Mouse (Mus musculus) heart, postnatal 36 days (tissue): ENCODE results near the gene Ifit1bl1. TPM values are rescaled to one million over a fixed set of nuclear protein-coding genes. Genes with fewer than 3 reads are reported as not detected.
"Not testable (repeated sequence)": the region's sequence is repeated elsewhere in the genome, so short reads cannot be mapped to it uniquely, and the experiment has no call there.

Experiments used
- DNase-seq, 2 experiments: peaks; one replicate each; pipeline ENCODE4 v3.0.0; 2021 to 2022
- intact Hi-C: fragments of 180-260 bp; cut with DNase I; formaldehyde crosslinking; loops from one replicate; pipeline ENCODE4 v1.15.1; 2025
- total RNA-seq, 2 experiments: library from RNA; stranded (reverse); gene quantifications; 2 replicates each; pipeline ENCODE4 v1.2.3; 2021

The Ifit1bl1 gene
- total RNA-seq, result 1 to 10 TPM; 1.1 to 1.9 TPM

DNA sequence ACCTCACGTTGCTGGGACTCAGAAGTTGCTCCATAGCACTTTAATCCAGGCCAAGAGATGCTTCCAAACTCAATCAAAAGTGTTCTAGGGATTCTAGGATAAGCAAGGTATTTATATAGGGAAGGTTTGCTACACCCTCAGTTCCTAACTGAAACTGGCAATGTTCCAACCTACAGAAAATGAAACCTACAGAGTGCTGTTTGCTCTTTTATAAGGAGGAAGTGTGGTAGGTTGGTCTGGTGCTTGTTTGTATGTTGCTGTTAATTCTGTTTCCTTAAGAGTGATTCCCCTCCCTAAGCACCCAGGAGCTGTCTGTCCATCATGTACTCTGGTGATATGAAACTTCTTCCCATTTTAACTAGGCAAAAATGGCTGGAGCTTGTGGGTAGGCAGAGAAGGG is at the start of gene Ifit1bl1:
Ifit1bl1 (minus strand) TSS at position 69 of the 400 bp plus-strand sequence.
- DNase-seq, intact Hi-C loops: not testable (repeated sequence)

DNA sequence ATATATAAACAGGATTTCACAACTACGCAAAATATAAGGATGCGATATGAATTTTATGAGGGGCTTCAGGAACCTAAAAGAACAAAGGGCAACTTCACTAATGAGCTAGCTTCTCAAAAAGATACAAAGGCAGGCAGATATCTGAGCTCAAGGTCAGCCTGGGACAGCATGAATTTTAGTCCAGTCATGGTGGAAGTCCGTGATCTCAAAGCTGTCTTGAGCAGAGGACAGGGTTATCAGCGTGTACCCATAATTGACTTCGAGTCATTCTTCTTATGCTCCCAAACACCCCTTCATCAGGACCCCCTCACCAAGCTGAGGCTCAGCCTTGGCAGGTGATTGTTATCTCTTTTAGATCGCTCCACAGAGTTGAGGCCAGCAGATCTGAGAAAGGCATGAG is 49.2 kb upstream of the Ifit1bl1 start:
- intact Hi-C loops, result no loop called here
- no peak for DNase-seq

DNA sequence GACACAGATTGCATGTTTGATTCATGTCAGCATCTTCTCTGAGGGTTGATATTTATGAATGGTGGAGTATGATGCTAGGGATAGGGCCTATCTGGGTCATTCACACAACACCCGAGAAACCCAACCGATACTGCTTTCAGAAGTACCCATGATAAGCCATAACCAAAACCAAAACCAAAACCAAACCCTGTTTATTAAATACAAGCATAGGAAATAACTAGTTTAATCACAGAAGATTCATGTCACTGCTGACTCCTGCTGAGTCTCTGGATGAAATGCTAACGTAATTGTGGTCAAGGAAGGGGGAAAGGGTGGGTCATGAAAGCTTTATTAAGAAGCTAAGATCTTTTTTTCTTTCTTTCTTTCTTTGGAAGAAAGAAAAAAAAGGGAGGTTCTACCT is 48.5 kb upstream of the Ifit1bl1 start:
- intact Hi-C loops, result no loop called here
- DNase-seq, result no peak

DNA sequence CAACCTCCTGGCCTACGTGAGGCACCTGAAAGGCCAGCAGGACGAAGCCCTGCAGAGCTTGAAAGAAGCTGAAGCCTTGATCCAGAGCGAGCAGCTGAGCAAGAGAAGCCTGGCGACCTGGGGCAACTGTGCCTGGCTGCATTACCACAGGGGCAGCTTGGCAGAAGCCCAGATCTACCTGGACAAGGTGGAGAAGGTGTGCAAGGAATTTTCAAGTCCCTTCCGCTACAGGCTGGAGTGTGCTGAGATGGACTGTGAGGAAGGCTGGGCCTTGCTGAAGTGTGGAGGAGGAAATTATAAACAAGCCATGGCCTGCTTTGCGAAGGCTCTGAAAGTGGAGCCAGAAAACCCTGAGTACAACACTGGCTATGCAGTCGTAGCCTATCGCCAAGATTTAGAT is 45.9 kb upstream of the Ifit1bl1 start:
- intact Hi-C loops, DNase-seq: not testable (repeated sequence)

DNA sequence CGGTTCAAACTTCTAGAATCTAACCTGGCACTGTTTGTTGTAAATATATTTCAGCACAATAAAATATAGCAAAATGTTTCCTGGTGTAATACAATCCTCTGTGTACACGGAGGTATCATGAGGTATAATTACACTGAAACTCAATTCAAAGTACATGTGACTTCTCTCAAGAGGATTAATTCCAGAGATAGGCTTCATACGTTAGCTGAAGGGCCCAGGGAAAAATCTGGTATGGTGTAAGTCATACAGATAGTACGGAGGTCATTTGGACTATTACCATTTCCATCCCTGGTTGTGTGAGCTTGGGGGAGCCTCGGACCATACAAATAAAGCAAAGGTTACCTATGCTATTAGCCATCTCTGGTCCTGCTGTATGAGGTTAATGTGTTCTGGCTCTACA is 40.9 kb upstream of the Ifit1bl1 start:
- intact Hi-C loops, result no loop called here
- DNase-seq, result no peak

DNA sequence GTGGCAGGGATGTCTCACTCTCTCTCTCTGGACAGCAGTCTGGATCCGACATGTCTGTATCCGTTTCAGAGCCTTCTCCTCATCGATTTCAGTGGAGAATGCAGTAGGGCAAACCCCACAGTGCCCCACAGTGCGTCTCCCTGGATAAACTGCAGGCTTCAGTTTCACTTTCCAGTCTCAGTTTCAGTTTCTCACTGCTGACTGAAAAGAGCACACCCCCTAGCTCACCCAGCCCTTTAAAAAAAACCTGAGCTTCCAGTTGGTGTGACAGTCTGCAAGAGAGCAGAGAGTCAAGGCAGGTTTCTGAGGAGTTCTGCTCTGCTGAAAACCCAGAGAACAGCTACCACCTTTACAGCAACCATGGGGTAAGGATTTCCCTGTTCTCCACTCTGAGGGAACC is 38.9 kb upstream of the Ifit1bl1 start, which contains the start of the genes Ifit1bl2 and Ifit1:
Ifit1bl2 (minus strand) TSS at position 121 of the 400 bp plus-strand sequence.
Ifit1 (plus strand) TSS at position 249 of the 400 bp plus-strand sequence.
- intact Hi-C loops, result no loop called here
- DNase-seq, result peak; percentile 18 to 35

DNA sequence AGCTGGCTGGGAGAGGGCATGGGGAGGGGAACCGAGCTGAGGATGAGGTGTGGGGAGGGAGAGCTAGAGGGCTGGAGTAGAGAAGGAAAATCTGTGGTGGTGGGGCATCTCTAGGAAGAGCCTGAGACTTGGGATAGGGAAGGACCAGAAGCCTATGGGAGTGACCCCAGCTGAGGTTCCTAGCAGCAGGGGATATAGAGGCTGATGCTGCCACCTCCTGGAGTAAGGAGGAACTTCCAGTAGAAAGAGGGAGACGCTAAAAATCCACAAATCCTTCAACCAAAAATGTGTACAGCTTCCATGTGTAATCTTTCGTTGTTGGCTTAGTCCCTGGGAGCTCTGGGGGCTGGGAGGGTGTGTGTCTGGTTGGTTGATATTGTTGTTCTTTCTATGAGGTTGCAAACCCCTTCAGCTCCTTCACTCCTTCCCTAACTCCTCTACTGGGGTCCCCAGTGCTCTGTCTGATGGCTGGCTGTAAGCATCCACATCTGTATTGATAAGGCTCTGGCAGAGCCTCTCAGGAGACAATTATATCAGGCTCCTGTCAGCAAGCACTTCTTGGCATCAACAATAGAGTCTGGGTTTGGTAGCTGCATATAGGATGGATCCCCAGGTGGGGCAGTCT is 35.3 kb upstream of the Ifit1bl1 start:
- intact Hi-C loops, result loop anchor here (1.0 to 5.0 kb wide), 4 partner anchors 89 to 392 kb away; no protein-coding TSS in a partner anchor
- DNase-seq, result peak; percentile 71 to 72

DNA sequence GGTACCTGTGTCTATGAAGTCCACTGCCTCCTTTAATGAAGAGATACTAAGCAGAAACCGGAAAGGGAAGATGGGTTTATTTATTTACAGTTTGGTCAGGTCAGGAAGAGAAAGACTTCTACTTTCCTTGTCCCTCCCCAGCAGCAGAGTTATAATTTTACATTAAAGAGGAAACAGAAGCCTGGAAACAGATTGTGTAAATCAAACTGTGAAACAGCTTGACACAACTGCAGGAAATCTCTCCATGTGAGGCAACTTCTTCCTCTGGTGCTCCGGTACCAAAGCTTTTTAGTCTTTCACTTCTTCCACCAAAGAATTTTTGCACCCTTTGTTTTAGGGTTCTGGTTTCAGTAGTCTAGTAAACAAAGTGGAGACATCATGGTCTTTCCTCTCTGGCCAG is 31.7 kb upstream of the Ifit1bl1 start:
- intact Hi-C loops, result no loop called here
- no peak for DNase-seq

DNA sequence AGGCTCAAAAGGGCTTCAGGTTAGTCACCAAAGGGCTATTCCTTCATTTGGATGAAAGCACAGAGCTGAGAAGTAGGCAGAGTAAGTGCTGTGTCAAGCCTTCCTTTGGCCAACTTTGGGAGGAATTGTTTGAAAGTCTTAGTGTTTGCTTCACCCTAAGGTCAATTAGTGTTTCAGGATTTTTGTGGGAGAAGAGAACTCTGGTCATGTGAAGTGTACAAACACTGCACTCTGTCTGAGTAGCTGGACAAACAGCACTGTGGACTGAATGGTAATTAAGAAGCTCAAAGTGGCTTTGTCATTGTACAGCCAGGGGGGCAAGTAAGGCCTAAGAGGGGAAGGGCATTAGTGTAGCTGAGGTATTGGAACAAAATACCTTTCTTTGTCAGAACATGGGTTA is 29.7 kb upstream of the Ifit1bl1 start:
- DNase-seq, result no peak
- intact Hi-C loops, result no loop called here

DNA sequence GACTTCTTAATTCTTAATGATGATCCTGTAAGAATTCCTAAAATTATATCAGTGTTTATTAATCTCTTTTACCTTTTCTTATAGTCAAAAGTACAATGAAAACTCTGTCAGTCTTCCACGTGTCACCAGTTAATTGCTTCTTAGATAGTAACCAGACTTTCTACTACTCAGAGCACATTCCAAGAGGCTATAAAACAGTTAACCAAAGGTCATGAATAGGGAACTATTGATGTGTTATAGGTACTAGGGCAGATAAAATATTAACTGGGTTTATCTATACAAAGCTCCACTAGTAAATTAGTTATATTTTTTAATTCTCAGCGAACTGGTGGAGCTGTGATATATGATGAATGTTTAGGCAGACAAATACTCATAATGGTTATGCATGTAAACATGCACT is 25.7 kb upstream of the Ifit1bl1 start:
- DNase-seq, result no peak
- intact Hi-C loops, result no loop called here

DNA sequence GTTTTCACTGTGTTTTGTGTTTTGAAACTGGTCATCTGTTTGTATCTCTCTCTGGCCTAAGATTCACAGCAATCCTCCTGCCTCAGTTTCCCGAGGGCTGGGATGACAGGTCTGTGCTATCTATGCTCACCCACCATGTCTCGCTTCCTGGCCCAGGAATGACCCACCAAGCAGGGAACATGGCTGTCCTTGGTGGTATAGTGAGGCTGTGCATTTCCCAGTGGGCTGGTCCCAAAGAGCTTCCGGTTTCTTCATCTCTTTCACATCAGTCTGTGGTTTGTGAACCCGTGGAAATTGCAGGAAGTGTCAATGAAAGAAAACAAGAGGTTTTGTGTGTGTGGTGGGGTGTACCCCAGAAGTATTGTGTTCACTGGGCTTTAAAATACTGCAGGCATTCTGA is 22.9 kb upstream of the Ifit1bl1 start:
- intact Hi-C loops, result no loop called here
- no peak for DNase-seq

DNA sequence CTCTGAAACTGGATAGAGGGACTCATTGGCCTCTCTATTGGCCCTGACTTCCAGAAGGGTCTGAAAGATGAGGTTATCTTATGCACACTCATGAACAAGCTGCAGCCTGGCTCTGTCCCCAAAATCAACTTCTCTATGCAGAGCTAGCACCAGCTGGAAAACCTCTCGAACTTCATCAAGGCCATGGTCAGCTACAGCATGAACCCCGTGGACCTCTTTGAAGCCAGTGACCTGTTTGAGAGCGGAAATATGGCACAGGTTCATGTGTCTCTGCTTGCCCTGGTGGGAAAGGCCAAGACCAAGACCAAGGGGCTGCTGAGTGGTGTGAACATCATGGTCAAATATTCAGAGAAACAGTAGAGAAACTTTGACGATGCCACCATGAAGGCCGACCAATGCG is 22.0 kb upstream of the Ifit1bl1 start:
- no peak for DNase-seq
- intact Hi-C loops, result no loop called here

DNA sequence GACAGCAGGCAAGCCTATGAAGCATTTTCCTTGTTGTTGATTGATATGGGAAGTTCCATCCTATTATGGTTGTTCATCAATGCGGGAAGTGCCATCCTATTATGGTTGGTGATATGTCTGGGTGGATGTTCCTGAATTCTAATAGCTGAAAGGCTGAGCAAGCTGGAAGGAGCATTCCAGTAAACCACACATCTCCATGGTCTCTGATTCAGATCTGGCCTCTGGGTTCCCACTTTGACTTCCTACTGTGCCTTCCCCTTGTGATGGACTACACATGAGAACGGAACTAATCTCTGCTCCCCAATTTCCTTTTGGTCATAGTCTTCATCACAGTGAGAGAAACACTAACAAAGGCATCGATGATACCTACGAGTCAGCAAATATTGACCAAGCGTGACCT is 19.1 kb upstream of the Ifit1bl1 start:
- intact Hi-C loops, result no loop called here
- DNase-seq, result no peak

DNA sequence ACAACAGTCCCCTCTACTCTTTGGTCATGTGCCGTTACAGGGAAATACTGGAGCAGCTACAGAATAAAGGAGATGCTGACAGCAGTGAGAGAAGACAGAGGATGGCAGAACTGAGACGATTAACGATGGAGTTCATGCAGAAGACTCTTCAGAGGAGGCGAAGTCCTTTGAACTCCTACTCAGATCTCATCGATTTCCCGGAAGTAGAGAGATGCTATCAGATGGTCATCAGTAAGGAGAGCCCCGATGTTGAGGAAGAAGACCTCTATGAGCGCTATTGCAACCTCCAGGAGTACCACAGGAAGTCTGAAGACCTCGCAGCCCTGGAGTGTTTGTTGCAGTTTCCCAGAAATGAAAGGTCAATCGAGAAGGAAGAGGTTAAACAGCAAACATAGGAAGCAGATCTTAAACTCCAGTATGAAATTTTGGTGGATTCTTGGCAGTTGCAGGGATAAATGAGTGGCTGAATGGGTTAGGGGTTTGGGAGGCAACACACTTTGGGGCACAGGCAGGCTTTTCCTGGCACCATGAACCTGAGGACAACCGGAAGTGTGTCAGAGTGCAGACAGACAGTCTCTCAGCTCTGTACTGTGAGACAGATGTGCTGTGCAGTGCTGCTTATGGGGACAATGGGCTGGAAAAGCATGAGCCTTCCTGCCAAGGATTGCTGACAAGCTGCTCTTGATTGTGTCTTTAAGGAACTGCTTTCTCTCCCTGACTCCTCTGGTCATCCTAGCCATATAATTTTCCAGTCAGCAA is 10.7 kb upstream of the Ifit1bl1 start:
- intact Hi-C loops, DNase-seq: not testable (repeated sequence)

DNA sequence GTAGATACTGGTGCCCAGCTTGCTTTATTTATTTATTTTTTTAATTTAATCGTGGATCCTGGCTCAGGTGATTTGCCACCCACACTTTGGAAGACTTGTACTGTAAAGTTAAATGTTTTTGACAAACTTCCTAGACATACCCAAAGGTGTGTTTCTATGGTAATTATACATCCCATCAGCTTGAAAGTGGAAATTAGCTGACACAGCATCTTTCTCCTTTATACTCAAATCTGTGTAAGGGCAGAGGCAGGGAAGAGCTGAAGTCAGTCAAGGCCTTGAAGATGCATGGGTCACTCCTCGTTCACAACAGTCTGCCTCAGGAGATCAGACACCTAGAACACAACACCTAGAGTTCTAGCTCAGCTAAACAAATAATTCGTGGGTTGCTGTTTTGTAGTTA is 8.4 kb upstream of the Ifit1bl1 start:
- intact Hi-C loops, DNase-seq: not testable (repeated sequence)

DNA sequence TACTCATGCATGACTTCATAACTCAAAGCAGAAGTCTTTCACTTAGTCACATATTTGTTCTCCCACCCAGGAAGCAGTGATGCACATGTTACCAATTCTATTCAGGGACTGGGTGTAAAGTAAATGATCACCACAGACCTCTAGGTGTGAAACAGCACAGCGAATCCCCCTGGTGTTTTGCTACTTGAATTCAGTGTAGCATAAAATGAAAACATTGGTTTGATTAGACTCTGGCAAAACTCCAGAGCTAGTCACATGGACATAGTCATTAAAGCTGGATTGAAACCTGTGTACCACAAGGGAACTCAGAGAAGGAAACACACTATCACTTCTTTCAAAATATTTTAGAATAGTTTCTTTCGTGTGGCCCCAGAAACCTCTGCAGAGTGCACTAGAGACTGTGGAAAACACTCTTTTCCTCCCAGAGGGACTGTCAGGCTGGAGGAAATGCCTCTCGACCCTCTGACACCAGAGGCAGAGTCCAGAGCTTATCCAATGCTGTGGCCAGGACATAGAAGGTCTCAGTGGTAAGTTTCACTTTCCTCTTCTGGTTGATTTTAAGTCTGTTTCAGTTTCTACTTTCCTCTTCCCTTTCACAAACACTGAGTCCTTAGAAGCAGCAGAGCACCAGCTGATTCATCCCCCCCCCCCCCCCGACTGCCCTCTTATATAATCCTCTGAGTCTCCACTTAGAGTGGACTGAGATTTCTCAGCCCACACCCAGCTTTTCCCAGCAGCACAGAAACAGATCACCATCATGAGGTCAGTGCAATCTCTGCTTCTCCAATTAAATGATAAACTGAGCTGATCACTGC is 5.7 kb upstream of the Ifit1bl1 start, which contains the start of gene Ifit3b:
Ifit3b (plus strand) TSS at position 734 of the 815 bp plus-strand sequence.
- peak; percentile 50 to 72 for DNase-seq
- intact Hi-C loops, result not testable (repeated sequence)

DNA sequence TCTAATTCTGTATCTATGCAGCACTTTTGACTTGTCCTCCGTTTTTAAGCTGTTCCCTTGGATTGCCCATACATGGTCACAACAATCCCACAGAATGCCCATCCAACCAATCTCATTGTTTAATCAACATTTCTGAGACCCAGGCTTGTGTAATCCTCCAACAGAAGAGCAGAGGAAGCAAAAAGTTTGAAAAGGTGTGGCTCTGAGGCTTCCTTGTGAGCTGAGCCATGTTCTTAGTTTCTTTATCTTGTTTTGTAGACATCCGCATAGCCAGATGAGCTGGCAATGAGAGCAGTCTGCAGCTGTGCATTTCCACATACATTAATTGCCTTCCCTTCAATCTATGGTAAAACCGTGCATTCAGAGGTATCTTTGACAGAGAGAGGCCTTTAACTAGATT is 3.7 kb upstream of the Ifit1bl1 start:
- intact Hi-C loops, result loop anchor here (2.0 kb wide), 2 partner anchors 17 to 57 kb away; no protein-coding TSS in a partner anchor

DNA sequence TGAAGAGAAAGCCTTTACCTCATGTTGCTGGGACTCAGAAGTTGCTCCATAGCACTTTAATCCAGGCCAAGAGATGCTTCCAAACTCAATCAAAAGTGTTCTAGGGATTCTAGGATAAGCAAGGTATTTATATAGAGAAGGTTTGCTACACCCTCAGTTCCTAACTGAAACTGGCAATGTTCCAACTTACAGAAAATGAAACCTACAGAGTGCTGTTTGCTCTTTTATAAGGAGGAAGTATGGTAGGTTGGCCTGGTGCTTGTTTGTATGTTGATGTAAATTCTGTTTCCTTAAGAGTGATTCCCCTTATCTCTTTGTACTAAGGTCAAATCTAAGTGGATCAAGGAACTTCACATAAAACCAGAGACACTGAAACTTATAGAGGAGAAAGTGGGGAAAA is 2.5 kb downstream of the Ifit1bl1 start:
- intact Hi-C loops, DNase-seq: not testable (repeated sequence)

More for the DNA sequence above, 3.7 kb upstream of the Ifit1bl1 start:
- no peak for DNase-seq

DNA sequence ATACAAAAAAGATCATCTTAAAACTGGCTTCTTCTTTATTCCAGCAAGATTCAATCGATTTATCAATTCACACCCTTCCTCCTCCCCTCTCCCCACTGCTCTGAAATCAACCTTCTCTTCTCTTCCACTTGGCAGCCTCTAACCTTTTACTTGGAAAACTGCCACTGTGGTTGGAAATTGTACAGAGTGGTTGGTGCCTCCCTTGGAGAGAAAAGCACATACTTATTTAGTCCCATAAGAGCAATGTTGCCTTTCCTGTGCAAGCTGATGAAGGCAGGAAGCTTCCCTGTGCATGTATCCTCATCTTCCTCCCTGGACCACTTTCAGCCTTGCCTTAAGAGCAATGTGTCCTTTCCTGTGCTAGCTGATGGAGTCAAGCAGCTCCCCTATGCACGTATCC is 3.4 kb downstream of the Ifit1bl1 start:
- DNase-seq, result peak; percentile 59
- intact Hi-C loops, result no loop called here

DNA sequence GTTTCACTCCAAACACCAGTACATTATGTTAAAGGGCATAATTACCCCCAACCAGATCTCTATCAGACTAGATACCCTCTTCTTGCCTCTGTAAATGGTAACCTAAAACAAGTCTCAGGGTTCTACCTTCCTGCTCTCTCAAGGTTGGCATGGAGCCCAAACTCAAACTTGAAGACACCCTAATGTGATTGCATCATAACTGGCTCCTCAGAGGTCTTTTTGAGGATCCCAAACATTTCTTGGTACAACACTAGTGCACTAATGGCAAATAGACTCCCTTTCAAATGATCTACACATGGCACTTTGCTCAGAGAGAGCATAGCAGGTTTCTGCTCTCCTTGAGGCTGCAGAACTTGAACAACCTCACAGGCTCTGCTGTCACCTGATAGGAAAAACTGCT is 4.9 kb downstream of the Ifit1bl1 start:
- intact Hi-C loops, result no loop called here
- DNase-seq, result no peak

DNA sequence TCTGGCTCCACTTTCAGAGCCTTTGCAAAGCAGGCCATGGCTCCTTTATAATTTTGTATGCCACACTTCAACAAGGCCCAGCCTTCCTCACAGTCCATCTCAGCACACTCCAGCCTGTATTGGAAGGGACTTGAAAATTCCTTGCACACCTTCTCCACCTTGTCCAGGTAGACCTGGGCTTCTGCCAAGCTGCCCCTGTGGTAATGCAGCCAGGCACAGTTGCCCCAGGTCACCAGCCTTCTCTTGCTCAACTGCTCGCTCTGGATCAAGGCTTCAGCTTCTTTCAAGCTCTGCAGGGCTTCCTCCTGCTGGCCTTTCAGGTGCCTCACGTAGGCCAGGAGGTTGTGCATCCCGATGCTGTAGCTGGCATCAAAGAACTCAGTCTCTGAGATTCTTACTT is 7.2 kb downstream of the Ifit1bl1 start:
- DNase-seq, intact Hi-C loops: not testable (repeated sequence)
